ENCODE assay signal across 11 mouse cellular contexts in genomic region chr7:46482099-46482531, GRCm38 (mm10).
DNase-seq lines count a peak whose midpoint lies in the region; ATAC-seq and TF ChIP-seq lines count a peak whose summit lies in the region.
"Had no signal": no experiment of that assay in that cellular context is flagged by ENCODE, and none has a peak within 500 bp of the region (broad histone marks: within the 10 kb centered on the region; RNA-seq: fewer than 3 reads in every experiment).

No protein-coding gene starts in this region.

- TF ChIP-seq POLR2A in kidney, adult 2 months (IDR thresholded peaks at IDR 0.05; ENCODE audit: low read depth, low read length) = no peak

- H3K9ac ChIP-seq in kidney, embryonic 15.5 days = no peak overlapping the region
- H3K9ac ChIP-seq: embryonic facial prominence, embryonic 12.5 days; liver, embryonic 14.5 days had no signal

- WGBS in kidney, adult 2 months = 73% methylated on average over 2 of the region's 2 CpGs
- WGBS in kidney, embryonic 15.5 days = 70% methylated on average over 2 of the region's 2 CpGs

- no peaks in the 10 kb centered on the region for H3K4me1 ChIP-seq in kidney, adult 2 months (ENCODE audit: control insufficient read depth, insufficient read depth, low read length)
- peaks cover 15% of the 10 kb centered on the region; the same call in 1 of the 2 replicates for H3K4me1 ChIP-seq in kidney, embryonic 15.5 days

- DNase-seq in kidney, adult 2 months = peak; percentile 24
- peak; percentile 79 for DNase-seq in gastrocnemius, adult 2 months
- DNase-seq in heart, postnatal 14 days = peak; percentile 20 to 32
- peak; percentile 33 for DNase-seq in lung, postnatal 36 days
- no peak for DNase-seq in layer of hippocampus, adult 9-11 months
- no peak for DNase-seq in frontal cortex, postnatal 36 days (ENCODE audit: low spot score in 2 of 2)
- no peak for DNase-seq in left cerebral cortex, adult 18-20 months (ENCODE audit: low spot score in 2 of 2)

- no peaks in the 10 kb centered on the region for H3K9me3 ChIP-seq in kidney, embryonic 15.5 days (replicated peaks)
- H3K9me3 ChIP-seq: embryonic facial prominence, embryonic 12.5 days had no signal

- no peak overlapping the region for H3K4me3 ChIP-seq in kidney, adult 2 months (ENCODE audit: insufficient read depth, low read depth, low read length)
- no peak overlapping the region for H3K4me3 ChIP-seq in kidney, embryonic 15.5 days (replicated peaks)
- H3K4me3 ChIP-seq in gastrocnemius, adult 2 months = no peak overlapping the region
- H3K4me3 ChIP-seq: embryonic facial prominence, embryonic 12.5 days had no signal

- H3K27ac ChIP-seq in kidney, adult 2 months (ENCODE audit: insufficient read depth, low read depth, low read length) = no peak overlapping the region
- no peak overlapping the region for H3K27ac ChIP-seq in kidney, embryonic 15.5 days
- peak overlapping the region; percentile 84 for H3K27ac ChIP-seq in gastrocnemius, adult 2 months
- H3K27ac ChIP-seq: embryonic facial prominence, embryonic 12.5 days; liver, embryonic 14.5 days had no signal

- no peaks in the 10 kb centered on the region for H3K27me3 ChIP-seq in kidney, adult 2 months (replicated peaks; ENCODE audit: control insufficient read depth, insufficient read depth, low read length)
- no peaks in the 10 kb centered on the region for H3K27me3 ChIP-seq in kidney, embryonic 15.5 days
- H3K27me3 ChIP-seq: embryonic facial prominence, embryonic 12.5 days had no signal

- no peak for TF ChIP-seq CTCF in kidney, adult 2 months (conservative IDR thresholded peaks at IDR 0.05; ENCODE audit: insufficient read depth, insufficient read length, low read depth, low read length)
- no peak for TF ChIP-seq CTCF in gastrocnemius, adult 2 months (IDR thresholded peaks at IDR 0.05)

- intact Hi-C loops in gastrocnemius, adult 2 months (cut with DNase I) = loop anchor here (5.0 kb wide), 1 partner anchor 85 kb away; the partner anchor contains the start of gene Kcnc1
- intact Hi-C loops in heart, postnatal 14 days (cut with DNase I) = no loop called here

- no peaks in the 10 kb centered on the region for H3K36me3 ChIP-seq in kidney, adult 2 months (ENCODE audit: control insufficient read depth, insufficient read depth, low read length)
- no peaks in the 10 kb centered on the region for H3K36me3 ChIP-seq in kidney, embryonic 15.5 days
- H3K36me3 ChIP-seq: embryonic facial prominence, embryonic 12.5 days had no signal

- no peak for ATAC-seq in kidney, embryonic 15.5 days (replicated peaks; ENCODE audit: low FRiP score)
- ATAC-seq: hindbrain, postnatal 0 days had no signal

- H3K4me2 ChIP-seq in kidney, embryonic 15.5 days = no peak overlapping the region
- H3K4me2 ChIP-seq: embryonic facial prominence, embryonic 12.5 days had no signal

Comparison
In these comparisons a context has a peak if more than half of its experiments do, and no peak if none do; other contexts are left out.
1. DNase-seq: peak in kidney, adult 2 months (single experiment), gastrocnemius, adult 2 months (single experiment), heart, postnatal 14 days (2 of 2) and lung, postnatal 36 days (single experiment); none in layer of hippocampus, adult 9-11 months (single experiment), frontal cortex, postnatal 36 days (0 of 2) and left cerebral cortex, adult 18-20 months (0 of 2).